Mouse (Mus musculus) neural tube, embryonic 10.5 days (tissue): ENCODE data around the gene Abtb2.

Source experiments
- DNase-seq: peaks from one replicate; pipeline ENCODE4 v3.0.0-alpha.2; 2017; ENCODE audit warnings: low spot score; ENCODE audit errors: extremely low spot score

The Abtb2 gene

DNA sequence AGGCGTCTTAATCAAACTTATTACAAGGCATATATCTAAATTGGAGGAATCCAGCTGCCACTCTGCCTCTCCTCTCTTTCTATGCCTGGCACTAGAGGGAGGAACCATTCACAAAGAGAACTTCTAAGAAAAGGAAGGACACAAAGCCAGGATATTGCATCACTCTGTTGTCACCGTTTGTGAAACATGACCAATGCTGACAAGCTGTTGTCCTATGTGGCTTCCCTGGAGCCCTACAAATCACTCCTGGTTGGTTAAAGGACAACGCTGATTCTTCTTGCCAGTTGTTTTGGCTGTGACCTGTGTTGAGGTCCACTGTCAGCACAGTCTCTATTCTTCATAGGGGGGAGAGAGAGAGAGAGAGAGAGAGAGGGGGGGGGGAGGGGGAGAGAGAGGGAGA is 17.2 kb downstream of the Abtb2 start:
- no peak for DNase-seq

DNA sequence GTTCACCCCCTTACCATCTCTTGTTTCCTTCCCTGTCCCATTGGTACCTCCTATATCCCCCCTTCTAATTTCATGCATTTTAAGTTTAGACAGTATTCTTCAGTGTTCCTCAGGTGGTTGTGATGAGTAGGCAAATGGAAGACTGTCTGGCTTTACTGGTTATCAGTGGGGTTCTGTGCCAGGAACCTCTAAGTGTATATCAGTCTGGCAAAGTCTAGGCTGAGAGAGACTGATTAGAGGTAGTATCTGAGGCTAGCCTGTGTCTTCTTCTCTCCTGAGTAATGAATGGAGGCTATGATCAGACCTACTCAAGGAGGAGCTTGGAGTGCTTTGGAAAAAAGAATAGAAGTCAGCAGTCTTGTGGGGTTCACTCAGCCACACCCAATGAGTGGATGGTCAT is 18.0 kb downstream of the Abtb2 start:
- no peak for DNase-seq

- DNase-seq = no peak
These were observed 20.3 kb downstream of the Abtb2 start for GRCm38 (mm10) chr2:103586423-103586822.

DNA sequence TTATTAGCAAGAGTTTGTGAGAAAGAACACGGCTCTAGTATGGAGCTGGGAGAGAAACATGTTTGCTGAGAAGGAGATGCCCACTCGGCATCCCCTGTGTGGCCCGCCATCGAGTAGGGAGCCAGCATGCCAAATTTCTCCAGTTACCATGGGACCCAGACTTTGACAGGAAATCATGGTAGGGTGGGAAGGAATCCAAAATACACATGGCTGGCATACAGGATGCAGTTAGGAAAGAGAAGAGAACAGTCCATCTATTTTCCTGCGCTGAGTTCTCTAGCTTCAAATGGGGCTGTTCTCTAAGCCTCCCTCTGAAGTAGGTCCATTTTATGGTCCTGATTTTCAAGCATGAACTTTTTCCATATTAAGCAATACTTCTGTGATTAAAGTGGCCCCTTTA is 22.7 kb downstream of the Abtb2 start:
- no peak for DNase-seq

- no peak for DNase-seq
These were observed 23.3 kb downstream of the Abtb2 start for GRCm38 (mm10) chr2:103589400-103589799.

GRCm38 (mm10) chr2:103590645-103591044 is 24.5 kb downstream of the Abtb2 start:
- no peak for DNase-seq

GRCm38 (mm10) chr2:103591742-103592590 is 25.9 kb downstream of the Abtb2 start:
- peak; percentile 24 for DNase-seq

DNA sequence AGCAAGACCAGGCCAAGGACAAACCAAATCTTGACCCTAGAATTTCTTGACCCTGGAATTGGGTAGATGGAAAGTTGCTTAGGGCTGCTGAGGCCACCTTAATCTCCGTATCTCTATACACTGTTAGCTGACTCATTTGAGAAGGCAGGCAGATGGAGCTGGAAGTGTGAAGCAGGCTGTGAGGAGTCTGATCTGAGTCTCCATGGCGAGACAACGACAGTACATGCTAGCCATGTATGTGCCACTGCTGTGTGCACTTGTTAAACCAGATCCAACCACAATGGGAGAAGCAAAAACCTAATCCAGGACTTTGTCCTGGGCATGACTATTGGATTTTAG is 26.4 kb downstream of the Abtb2 start:
- peak; percentile 17 for DNase-seq

DNA sequence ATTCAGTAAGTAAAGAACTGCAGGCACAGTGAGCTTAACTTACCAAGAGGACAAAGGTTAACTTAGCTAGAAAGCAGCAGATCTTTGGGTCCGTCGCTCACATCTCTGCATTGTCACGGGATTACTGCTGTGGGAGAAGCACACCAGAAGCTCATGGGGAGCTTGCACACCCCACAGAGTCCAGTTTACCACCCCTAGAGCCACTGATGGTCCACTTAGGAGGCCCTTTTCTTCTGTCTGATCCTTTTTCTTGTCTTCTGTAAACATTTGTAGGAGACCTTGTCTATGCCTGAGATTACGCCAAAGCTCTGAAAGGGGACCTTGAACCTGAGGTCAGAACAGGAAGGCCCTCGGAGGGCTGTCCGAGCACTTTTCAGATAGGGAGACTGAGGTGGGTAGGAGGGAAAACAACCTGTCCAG is 28.5 kb downstream of the Abtb2 start:
- DNase-seq = no peak

DNA sequence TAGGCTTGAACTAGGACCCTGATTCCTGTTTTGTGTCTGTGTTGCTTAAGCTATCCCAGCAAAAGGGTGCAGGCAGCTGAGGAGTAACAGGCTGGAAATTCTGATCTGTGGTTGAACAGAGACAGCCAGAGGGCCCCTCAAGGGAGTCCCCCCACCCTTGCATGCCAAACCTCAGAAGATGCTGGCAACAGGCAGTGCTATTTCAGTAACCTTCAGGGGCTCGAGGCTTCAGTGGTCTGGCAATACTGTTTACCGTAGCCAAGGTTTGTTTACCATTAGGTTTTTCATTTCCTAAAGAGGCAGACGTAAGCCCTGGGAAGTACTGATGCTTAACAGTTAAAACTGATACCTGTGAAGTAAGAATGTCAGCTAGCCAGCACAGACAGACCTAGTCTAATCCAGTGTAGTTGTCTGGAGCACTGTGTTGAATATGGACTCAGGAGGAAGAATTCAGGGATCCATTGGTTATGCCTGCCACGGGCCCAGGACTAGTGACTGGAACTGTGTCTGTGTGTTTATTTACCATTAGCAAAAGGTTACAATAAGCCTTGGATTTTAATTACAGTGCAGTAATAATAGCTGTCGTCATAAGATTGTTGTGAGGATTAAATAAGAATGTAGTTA is 29.0 kb downstream of the Abtb2 start:
- DNase-seq = no peak

- no peak for DNase-seq
These were observed 33.2 kb downstream of the Abtb2 start for GRCm38 (mm10) chr2:103599296-103599695.

DNA sequence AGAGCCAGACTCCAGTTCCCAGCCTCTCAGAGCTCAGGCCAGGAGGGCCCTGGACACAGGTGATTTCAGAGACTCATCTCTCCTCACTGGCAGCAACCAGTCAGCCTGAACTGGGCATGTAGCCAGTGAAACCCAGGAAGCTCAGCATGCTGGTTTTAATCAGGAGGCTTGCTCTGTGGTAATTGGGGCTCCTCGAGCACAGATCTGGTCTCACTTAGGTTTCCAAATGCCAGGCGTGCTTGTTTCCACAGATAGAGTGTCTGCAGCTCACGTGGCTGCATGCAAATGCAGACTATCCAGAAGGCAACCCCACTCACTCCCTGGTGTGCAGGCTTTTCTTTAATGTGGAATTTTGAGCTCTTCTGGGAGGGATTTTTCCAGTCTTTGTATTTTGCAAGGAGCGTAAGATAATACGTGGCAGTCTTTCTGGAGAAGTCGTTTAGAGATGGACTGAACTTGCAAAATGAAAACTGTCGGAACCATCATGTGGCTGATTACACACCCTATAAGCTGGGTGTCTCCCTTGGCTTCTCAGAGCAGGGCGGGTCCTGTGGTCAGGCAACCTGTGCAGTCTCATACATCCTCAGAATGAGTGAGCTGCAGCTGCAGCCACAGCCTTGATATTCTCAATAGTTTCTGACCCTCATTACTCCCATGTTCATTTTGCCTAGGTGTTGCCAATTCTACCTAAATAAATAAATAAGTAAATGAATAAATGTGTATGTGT is 34.2 kb downstream of the Abtb2 start:
- peak; percentile 20 for DNase-seq

GRCm38 (mm10) chr2:103601126-103601525 is 35.0 kb downstream of the Abtb2 start:
- DNase-seq = no peak

DNA sequence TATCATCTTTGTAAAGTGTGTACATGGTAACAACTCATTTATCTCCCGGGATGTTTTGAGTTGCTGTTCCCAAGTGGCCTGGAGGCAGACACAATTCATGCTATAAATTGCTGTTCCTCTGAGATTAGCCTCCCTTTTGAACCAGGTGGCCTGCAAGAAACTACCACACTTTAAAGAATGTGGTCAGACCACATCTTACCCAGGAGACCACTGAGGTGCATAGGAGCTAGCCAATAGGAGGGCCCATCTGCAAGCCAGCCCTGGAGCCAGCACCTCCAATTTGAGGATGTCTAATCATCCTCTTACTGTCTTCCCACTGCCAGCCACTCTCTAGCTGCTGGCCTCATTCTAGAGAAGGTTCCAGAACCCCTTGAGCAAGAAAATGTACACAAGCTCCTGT is 35.4 kb downstream of the Abtb2 start:
- no peak for DNase-seq

GRCm38 (mm10) chr2:103603209-103603608 is 37.1 kb downstream of the Abtb2 start:
- no peak for DNase-seq

DNA sequence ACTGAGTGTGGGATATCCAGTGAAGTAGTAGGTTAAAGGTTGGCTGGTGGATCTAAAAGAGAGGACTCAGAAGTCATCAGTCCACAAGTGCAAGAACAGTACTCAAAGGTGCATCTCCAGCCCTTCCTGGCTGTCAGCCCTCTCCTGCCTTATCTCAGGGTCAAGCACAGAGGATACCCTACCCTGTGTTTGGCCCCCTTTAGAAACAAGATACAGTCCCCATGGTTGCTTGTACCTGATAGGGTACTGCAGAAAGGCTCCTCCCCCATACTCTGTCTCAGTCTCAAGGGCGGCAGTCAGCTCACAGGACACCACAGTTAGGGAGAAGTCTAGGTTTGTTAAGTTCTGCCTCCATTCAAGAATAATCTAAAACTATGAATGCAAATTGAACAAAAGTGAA is 37.8 kb downstream of the Abtb2 start:
- DNase-seq = no peak

- DNase-seq = no peak
These were observed 39.8 kb downstream of the Abtb2 start for GRCm38 (mm10) chr2:103605805-103606498.

DNA sequence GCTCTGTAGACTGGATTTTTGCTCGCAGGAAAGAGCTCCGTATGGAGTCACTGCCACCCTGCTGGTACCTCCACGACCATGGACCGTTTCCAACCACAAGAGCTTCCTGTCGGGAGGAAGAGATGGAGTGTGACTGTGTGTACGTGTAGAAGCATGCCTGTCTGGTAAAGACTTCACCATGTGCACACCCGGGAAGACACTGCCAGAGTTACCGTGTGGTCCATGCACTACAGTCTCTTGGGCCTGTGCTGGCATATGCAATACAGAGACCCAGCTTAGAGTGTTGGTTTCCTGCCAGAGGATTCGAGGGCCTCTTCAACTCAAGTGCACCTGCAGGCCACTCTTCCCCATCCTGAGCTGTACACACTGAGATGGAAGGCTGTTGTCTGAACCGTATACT is 41.8 kb downstream of the Abtb2 start:
- DNase-seq = no peak

DNA sequence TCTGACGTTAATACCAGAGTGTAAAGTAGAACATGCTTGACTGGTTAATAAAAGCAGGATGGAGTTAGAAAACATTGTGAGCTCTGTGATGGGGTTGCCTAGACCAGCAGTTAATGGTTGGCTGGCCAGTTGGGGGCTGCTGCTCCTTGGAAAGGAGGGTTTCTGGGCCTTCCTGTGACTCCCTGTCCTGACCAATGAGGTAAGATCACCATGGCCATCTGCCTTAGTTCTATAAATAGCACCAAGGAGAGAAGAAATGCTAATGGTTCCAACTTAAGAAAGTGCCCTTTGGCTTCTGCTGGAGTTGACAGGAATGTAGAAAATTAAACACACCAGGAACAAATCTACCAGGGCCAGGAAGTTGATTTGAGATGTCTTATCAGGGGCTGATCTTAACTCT is 42.8 kb downstream of the Abtb2 start:
- no peak for DNase-seq

- DNase-seq = no peak
These were observed 43.4 kb downstream of the Abtb2 start for GRCm38 (mm10) chr2:103609499-103609898.

DNA sequence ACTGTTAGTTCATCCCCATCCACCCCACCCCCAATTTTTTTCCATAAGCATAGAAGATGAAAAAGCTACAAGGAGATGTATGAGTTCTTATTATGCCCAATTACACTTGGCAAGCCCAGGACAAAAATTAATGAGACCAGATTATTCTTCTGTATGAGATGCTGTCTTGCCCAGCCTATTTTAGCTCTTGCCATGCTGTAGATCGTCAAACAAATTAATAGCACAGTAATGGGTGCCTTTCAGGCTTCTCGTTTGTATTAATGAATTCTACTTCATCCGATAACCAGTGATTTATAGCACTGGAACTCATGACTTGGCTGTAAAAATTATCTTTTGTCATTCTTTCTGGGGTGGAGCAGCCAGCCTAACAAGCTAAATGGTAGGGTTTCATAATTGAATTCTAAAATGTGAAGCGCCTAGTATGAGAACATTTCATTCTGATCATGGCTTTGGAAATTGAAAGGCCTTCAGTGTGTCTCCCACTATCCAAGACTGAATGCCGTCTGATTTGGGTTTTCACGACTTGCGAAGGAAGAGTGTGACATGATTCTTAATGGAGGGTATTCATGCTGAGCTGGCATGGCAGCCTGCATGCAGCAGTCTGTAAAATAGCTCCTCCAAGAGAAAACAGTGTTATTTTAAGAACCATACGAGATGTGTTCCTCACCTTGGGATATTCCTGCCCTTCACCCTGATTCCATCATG is 44.9 kb downstream of the Abtb2 start:
- DNase-seq = no peak
